Mouse (Mus musculus): ENCODE results near the gene Hoxa11. TPM values are rescaled to one million over a fixed set of nuclear protein-coding genes. Genes with fewer than 3 reads are reported as not detected.

Gene Hoxa11
- total and polyA plus RNA-seq, 2 experiments, result not detected

DNA sequence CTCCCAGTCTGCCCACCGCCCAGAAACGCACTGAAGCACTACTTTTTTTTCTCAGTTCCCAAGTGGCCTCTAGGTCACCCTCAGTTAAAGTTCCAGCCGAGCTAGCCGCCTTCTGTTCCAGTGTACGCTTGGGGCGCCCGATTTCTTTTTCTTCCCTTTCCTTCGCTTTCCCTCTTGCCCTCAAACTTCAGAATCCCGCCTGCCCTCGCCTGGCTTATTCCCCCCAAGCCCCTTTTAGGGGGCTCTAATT is 42.6 kb downstream of the Hoxa11 start:
- TF ChIP-seq POLR2A (IDR thresholded peaks at IDR 0.05; ENCODE audit: extremely low read depth, insufficient read depth, low read length) (no peak), CTCF (IDR thresholded peaks at IDR 0.05; ENCODE audit: low read depth, low read length) (no peak)
- peak overlapping the region; percentile 74 for H3K9ac ChIP-seq (ENCODE audit: low read depth, low read length)
- peaks cover 28% of the 10 kb centered on the region for H3K27me3 ChIP-seq (ENCODE audit: control insufficient read depth, insufficient read depth, low read length)
- H3K27ac ChIP-seq (replicated peaks; ENCODE audit: insufficient read depth, low read depth, low read length), result peak overlapping the region; percentile 26
- WGBS, result 8% methylated on average over 10 of the region's 10 CpGs
- no peaks in the 10 kb centered on the region; the same call in 1 of the 2 replicates for H3K4me1 ChIP-seq (ENCODE audit: control insufficient read depth, insufficient read depth, low read length)
- H3K36me3 ChIP-seq (ENCODE audit: control insufficient read depth, insufficient read depth, low read length), result no peaks in the 10 kb centered on the region
- no peaks in the 10 kb centered on the region for H3K79me2 ChIP-seq (ENCODE audit: control insufficient read depth, insufficient read depth, low read length)
- DNase-seq (ENCODE audit: extremely low read depth, low read depth, low spot score), result no peak
- peak overlapping the region; percentile 60 for H3K4me3 ChIP-seq (ENCODE audit: insufficient read depth, low read depth, low read length)

DNA sequence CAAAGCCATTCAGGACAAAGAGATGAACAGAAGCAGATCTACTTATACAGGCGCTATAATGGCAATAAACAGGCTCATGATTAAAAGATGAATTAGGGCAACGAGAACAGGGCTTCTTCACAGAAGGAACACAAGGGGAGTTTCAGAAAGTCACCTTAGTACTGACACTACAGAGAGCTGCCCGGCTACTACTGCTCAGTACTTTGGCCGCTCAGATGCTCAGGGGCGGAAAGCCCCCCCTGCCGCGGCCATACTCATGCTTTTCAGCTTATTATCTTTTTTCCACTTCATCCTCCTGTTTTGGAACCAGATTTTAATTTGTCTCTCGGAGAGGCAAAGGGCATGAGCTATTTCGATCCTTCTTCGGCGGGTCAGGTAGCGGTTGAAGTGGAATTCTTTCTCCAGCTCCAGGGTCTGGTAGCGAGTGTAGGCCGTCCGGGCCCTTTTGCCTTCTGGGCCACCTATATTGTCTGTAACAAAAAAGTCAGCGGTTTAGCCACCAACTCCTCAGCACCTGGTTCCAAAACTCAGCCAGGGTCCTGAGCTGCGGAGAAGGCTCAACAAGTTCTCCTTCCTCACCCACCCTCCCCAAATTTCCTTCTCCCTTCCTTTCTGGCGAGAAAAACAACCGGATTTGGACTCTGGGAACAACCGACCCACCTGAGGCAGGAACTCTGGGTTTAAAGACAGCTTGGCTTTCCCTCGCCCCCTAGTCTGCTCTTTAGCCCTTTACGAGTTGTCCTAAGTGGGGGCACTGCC is 43.1 kb downstream of the Hoxa11 start:
- DNase-seq (ENCODE audit: extremely low read depth, low read depth, low spot score), result no peak
- Histone ChIP-seq H3K4me3 (ENCODE audit: insufficient read depth, low read depth, low read length) (peak overlapping the region; percentile 60; the same call in 1 of the 2 replicates), H3K27me3 (ENCODE audit: control insufficient read depth, insufficient read depth, low read length) (peaks cover 27% of the 10 kb centered on the region; the same call in 1 of the 2 replicates), H3K27ac (replicated peaks; ENCODE audit: insufficient read depth, low read depth, low read length) (peak overlapping the region; percentile 26), H3K4me1 (ENCODE audit: control insufficient read depth, insufficient read depth, low read length) (no peaks in the 10 kb centered on the region; the same call in 1 of the 2 replicates), H3K36me3 (ENCODE audit: control insufficient read depth, insufficient read depth, low read length) (no peaks in the 10 kb centered on the region), H3K9ac (ENCODE audit: low read depth, low read length) (peak overlapping the region; percentile 18), H3K79me2 (ENCODE audit: control insufficient read depth, insufficient read depth, low read length) (no peaks in the 10 kb centered on the region)
- TF ChIP-seq CTCF (IDR thresholded peaks at IDR 0.05; ENCODE audit: low read depth, low read length) (no peak), POLR2A (IDR thresholded peaks at IDR 0.05; ENCODE audit: extremely low read depth, insufficient read depth, low read length) (no peak)
- 19% methylated on average over 22 of the region's 22 CpGs for WGBS

DNA sequence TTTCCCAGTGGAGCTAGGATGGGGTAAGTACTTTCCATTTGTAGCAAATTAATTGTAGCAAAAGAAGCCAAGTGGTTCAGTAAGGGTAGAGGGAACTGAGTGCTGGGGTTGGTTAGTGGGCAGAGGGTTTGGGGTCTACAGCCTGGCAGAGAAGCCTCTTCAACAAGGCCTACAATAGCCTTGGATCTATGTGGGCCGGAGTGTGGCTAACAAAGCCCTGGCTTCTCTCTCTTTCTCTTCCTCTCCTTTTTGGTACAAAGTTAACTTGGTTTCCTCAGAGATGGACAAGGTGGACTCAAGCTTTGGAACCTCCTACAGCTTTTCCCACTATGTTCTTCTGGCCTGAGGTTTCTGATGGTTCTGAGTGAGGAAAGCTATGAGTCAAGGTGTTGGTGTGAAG is 44.3 kb downstream of the Hoxa11 start:
- Histone ChIP-seq H3K4me3 (ENCODE audit: insufficient read depth, low read depth, low read length) (no peak overlapping the region), H3K36me3 (ENCODE audit: control insufficient read depth, insufficient read depth, low read length) (no peaks in the 10 kb centered on the region), H3K9ac (ENCODE audit: low read depth, low read length) (no peak overlapping the region), H3K27ac (replicated peaks; ENCODE audit: insufficient read depth, low read depth, low read length) (no peak overlapping the region), H3K4me1 (ENCODE audit: control insufficient read depth, insufficient read depth, low read length) (no peaks in the 10 kb centered on the region; the same call in 1 of the 2 replicates), H3K79me2 (ENCODE audit: control insufficient read depth, insufficient read depth, low read length) (no peaks in the 10 kb centered on the region), H3K27me3 (ENCODE audit: control insufficient read depth, insufficient read depth, low read length) (peaks cover 27% of the 10 kb centered on the region; the same call in 1 of the 2 replicates)
- no peak for DNase-seq (ENCODE audit: extremely low read depth, low read depth, low spot score)
- TF ChIP-seq CTCF (IDR thresholded peaks at IDR 0.05; ENCODE audit: low read depth, low read length), result no peak
- no peak for TF ChIP-seq POLR2A (IDR thresholded peaks at IDR 0.05; ENCODE audit: extremely low read depth, insufficient read depth, low read length)
- 59% methylated on average over 1 of the region's 1 CpGs for WGBS

DNA sequence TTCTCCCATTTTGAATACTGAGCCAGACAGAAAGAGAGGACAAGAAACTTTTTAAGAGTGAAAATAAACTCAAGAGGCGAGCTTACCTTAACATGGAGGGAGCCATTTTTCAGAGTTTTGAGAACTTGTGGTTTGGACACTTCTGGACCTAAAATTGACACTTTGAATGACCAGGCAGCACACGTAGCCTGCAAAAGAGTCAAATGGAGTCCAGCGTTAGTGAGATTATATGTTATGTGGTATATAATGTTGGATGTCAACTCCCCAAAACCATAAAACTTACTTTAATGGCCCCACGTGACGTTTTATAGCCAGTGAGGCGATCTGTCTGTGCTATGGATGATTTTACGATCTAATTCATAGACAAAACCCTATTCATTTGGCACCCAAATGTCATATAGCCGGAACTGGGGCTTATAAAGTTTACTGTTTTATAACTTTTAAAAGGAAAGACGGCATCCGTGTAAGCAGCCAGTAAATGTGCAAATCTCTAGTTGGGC is 44.8 kb downstream of the Hoxa11 start:
- TF ChIP-seq CTCF (IDR thresholded peaks at IDR 0.05; ENCODE audit: low read depth, low read length), result no peak
- TF ChIP-seq POLR2A (IDR thresholded peaks at IDR 0.05; ENCODE audit: extremely low read depth, insufficient read depth, low read length), result no peak
- Histone ChIP-seq H3K27me3 (ENCODE audit: control insufficient read depth, insufficient read depth, low read length) (peaks cover 25% of the 10 kb centered on the region; the same call in 1 of the 2 replicates), H3K79me2 (ENCODE audit: control insufficient read depth, insufficient read depth, low read length) (no peaks in the 10 kb centered on the region), H3K36me3 (ENCODE audit: control insufficient read depth, insufficient read depth, low read length) (no peaks in the 10 kb centered on the region), H3K4me3 (ENCODE audit: insufficient read depth, low read depth, low read length) (no peak overlapping the region), H3K9ac (ENCODE audit: low read depth, low read length) (no peak overlapping the region), H3K27ac (replicated peaks; ENCODE audit: insufficient read depth, low read depth, low read length) (no peak overlapping the region), H3K4me1 (ENCODE audit: control insufficient read depth, insufficient read depth, low read length) (no peaks in the 10 kb centered on the region; the same call in 1 of the 2 replicates)
- 37% methylated on average over 10 of the region's 10 CpGs for WGBS
- no peak for DNase-seq (ENCODE audit: extremely low read depth, low read depth, low spot score)

DNA sequence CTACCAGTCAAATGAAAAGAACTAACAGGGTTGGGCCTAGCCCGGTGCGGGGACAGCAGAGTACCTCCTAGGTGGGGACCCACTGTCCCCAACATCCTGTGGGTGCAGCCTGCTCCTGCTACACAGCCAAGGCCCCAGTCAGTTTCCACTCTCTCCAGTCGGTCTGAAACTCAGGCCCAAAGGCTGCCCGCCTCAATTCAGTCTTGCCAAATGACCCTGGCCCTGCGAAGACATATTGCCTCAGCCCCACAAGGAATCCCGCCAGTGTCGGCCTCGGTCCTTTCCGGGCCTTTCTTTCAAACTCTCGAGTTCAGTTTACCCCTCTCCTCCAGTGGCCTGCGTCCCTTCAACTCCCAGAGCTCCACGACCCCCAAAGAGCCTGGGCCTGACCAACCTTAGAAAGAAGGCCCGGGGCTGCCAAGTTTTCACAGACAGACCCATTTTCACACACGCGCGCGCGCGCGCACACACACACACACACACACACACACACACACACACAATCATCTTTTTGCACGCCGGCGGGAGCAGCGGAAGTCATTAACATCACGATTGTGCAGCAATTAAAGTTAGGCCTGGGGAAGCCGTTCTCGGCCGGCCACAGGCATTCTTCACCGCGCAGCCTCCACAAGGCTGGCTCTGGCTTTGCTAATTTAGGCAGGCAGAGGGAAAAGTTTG is 45.4 kb downstream of the Hoxa11 start:
- H3K9ac ChIP-seq (ENCODE audit: low read depth, low read length), result no peak overlapping the region
- no peaks in the 10 kb centered on the region for H3K79me2 ChIP-seq (ENCODE audit: control insufficient read depth, insufficient read depth, low read length)
- H3K27ac ChIP-seq (replicated peaks; ENCODE audit: insufficient read depth, low read depth, low read length), result no peak overlapping the region
- no peak overlapping the region for H3K4me3 ChIP-seq (ENCODE audit: insufficient read depth, low read depth, low read length)
- 28% methylated on average over 30 of the region's 30 CpGs for WGBS
- no peaks in the 10 kb centered on the region for H3K36me3 ChIP-seq (ENCODE audit: control insufficient read depth, insufficient read depth, low read length)
- DNase-seq (ENCODE audit: extremely low read depth, low read depth, low spot score), result no peak
- TF ChIP-seq POLR2A (IDR thresholded peaks at IDR 0.05; ENCODE audit: extremely low read depth, insufficient read depth, low read length), result no peak
- no peak for TF ChIP-seq CTCF (IDR thresholded peaks at IDR 0.05; ENCODE audit: low read depth, low read length)
- peaks cover 20% of the 10 kb centered on the region; the same call in 1 of the 2 replicates for H3K27me3 ChIP-seq (ENCODE audit: control insufficient read depth, insufficient read depth, low read length)
- no peaks in the 10 kb centered on the region; the same call in 1 of the 2 replicates for H3K4me1 ChIP-seq (ENCODE audit: control insufficient read depth, insufficient read depth, low read length)

Data from liver, adult 2 months (tissue).